Mouse (Mus musculus) heart, adult 2 months (tissue): ENCODE data around the gene Wdr26. TPM values are rescaled to one million over a fixed set of nuclear protein-coding genes. Genes with fewer than 3 reads are reported as not detected.

Source experiments
- DNase-seq, 2 experiments: peaks; one replicate each; pipeline ENCODE4 v3.0.0; 2021
- H3K27ac ChIP-seq: fragments of 200-600 bp; 2 replicates; pipeline ENCODE4 v1.8.1; 2022
- H3K27me3 ChIP-seq: fragments of 200-500 bp; 2 replicates; pipeline ENCODE4 v1.6.1; 2012; ENCODE audit warnings: mild to moderate bottlenecking, low read length, inconsistent platforms, mixed read lengths; ENCODE audit not compliant: control insufficient read depth, insufficient read depth
- H3K36me3 ChIP-seq: fragments of 200-500 bp; 2 replicates; pipeline ENCODE4 v1.6.1; 2012; ENCODE audit warnings: low read length, inconsistent platforms; ENCODE audit not compliant: control insufficient read depth, insufficient read depth
- H3K4me1 ChIP-seq: fragments of 200-500 bp; 2 replicates; pipeline ENCODE4 v1.6.1; 2011; ENCODE audit warnings: low read length; ENCODE audit not compliant: control insufficient read depth, insufficient read depth
- H3K4me3 ChIP-seq: fragments of 200-600 bp; 2 replicates; pipeline ENCODE4 v1.8.1; 2022
- H3K79me2 ChIP-seq: fragments of 200-500 bp; replicated peaks from 2 replicates; pipeline ENCODE4 v1.6.1; 2012; ENCODE audit warnings: mild to moderate bottlenecking, inconsistent platforms, low read length, moderate library complexity, mixed read lengths; ENCODE audit not compliant: control insufficient read depth, insufficient read depth
- H3K9ac ChIP-seq: fragments of 200-500 bp; 2 replicates; pipeline ENCODE4 v1.6.1; 2012; ENCODE audit warnings: low read depth, mild to moderate bottlenecking, control low read depth, inconsistent platforms, low read length, mixed read lengths
- CTCF ChIP-seq: fragments of 200-600 bp; IDR thresholded peaks from 2 replicates; pipeline ENCODE4 v1.8.1; 2022; ENCODE audit warnings: antibody characterized with exemption, mild to moderate bottlenecking, moderate library complexity
- EP300 ChIP-seq: fragments of 200-500 bp; IDR thresholded peaks from 2 replicates; pipeline ENCODE4 v1.6.1; 2011; ENCODE audit warnings: low read depth, low read length, control low read depth; ENCODE audit not compliant: insufficient read depth
- POLR2A ChIP-seq: fragments of 200-500 bp; IDR thresholded peaks from 2 replicates; pipeline ENCODE4 v1.6.1; 2011; ENCODE audit warnings: mild to moderate bottlenecking, low read depth, low read length, control low read depth; ENCODE audit not compliant: insufficient read depth
- WGBS: fragments of 180-500 bp; shearing (Covaris S2); methylation state at CpG from one replicate; pipeline ENCODE4 v1.1.7; 2018; 5-methylcytosine and 5-hydroxymethylcytosine counted together
- intact Hi-C: fragments of 180-260 bp; cut with DNase I; formaldehyde crosslinking; loops from one replicate; pipeline ENCODE4 v1.15.1; 2025
- polyA plus RNA-seq: library from polyadenylated mRNA; depleted of rRNA; stranded (reverse); fragments of >200 nt; gene quantifications from 2 replicates; pipeline ENCODE4 v1.2.3, GENCODE M21; 2012
- total RNA-seq, 2 experiments: library from RNA; stranded (reverse); gene quantifications; 2 replicates each; pipeline ENCODE4 v1.2.3; 2021

The Wdr26 gene
- total and polyA plus RNA-seq, 3 experiments: 30.2 to 99.7 (median 86.3) TPM

- Histone ChIP-seq H3K4me1 (peaks cover 13% of the 10 kb centered on the region), H3K36me3 (no peaks in the 10 kb centered on the region), H3K9ac (no peak overlapping the region; the same call in 1 of the 2 replicates), H3K4me3 (no peak overlapping the region), H3K27me3 (no peaks in the 10 kb centered on the region), H3K27ac (peak overlapping the region; percentile 72), H3K79me2 (no peaks in the 10 kb centered on the region)
- no peak for DNase-seq
- WGBS: 83% methylated on average over 9 of the region's 9 CpGs
- TF ChIP-seq CTCF: no peak
- TF ChIP-seq EP300: no peak
- no peak for TF ChIP-seq POLR2A
- intact Hi-C loops: loop anchor here (1.0 to 2.0 kb wide), 2 partner anchors 20 to 87 kb away; partner anchors contain the start of genes Cnih4, Nvl and Wdr26
Observed at GRCm38 (mm10) chr1:181231821-181232220, 20.0 kb upstream of the Wdr26 start.

- Histone ChIP-seq H3K9ac (no peak overlapping the region), H3K4me3 (no peak overlapping the region), H3K79me2 (no peaks in the 10 kb centered on the region), H3K27ac (peak overlapping the region; percentile 48), H3K36me3 (no peaks in the 10 kb centered on the region), H3K4me1 (peaks cover 16% of the 10 kb centered on the region), H3K27me3 (no peaks in the 10 kb centered on the region)
- 83% methylated on average over 7 of the region's 7 CpGs for whole genome bisulfite sequencing
- TF ChIP-seq CTCF: no peak
- no peak for TF ChIP-seq EP300
- TF ChIP-seq POLR2A: no peak
- DNase-seq: no peak
- intact Hi-C loops: no loop called here
Observed at GRCm38 (mm10) chr1:181231262-181231661, 19.5 kb upstream of the Wdr26 start.

- no peak overlapping the region for H3K4me3 ChIP-seq
- H3K4me1 ChIP-seq: peaks cover 16% of the 10 kb centered on the region
- TF ChIP-seq EP300 (0 out of 2 replicates have a peak, but pooled peaks have one; percentile 44), POLR2A (no peak)
- H3K36me3 ChIP-seq: no peaks in the 10 kb centered on the region
- H3K27ac ChIP-seq: peak overlapping the region; percentile 48
- no peak overlapping the region for H3K9ac ChIP-seq
- WGBS: 33% methylated on average over 10 of the region's 10 CpGs
- H3K79me2 ChIP-seq: no peaks in the 10 kb centered on the region
- H3K27me3 ChIP-seq: no peaks in the 10 kb centered on the region
- intact Hi-C loops: no loop called here
- DNase-seq: peak in 1 of 2 experiments; percentile 57
Observed at GRCm38 (mm10) chr1:181230731-181231148, 18.9 kb upstream of the Wdr26 start.

GRCm38 (mm10) chr1:181229046-181229445, 17.2 kb upstream of the Wdr26 start:
- TF ChIP-seq EP300 (no peak), POLR2A (no peak), CTCF (no peak)
- Histone ChIP-seq H3K27ac (no peak overlapping the region), H3K4me3 (no peak overlapping the region), H3K4me1 (peaks cover 13% of the 10 kb centered on the region), H3K36me3 (no peaks in the 10 kb centered on the region), H3K27me3 (no peaks in the 10 kb centered on the region), H3K79me2 (no peaks in the 10 kb centered on the region), H3K9ac (no peak overlapping the region)
- intact Hi-C loops: no loop called here
- DNase-seq: no peak
- WGBS: 72% methylated on average over 5 of the region's 5 CpGs

- no peak overlapping the region for H3K27ac ChIP-seq
- intact Hi-C loops: no loop called here
- DNase-seq: no peak
- 79% methylated on average over 5 of the region's 5 CpGs for WGBS
- H3K36me3 ChIP-seq: no peaks in the 10 kb centered on the region
- TF ChIP-seq POLR2A (no peak), CTCF (no peak), EP300 (no peak)
- H3K27me3 ChIP-seq: no peaks in the 10 kb centered on the region
- H3K9ac ChIP-seq: no peak overlapping the region
- H3K79me2 ChIP-seq: no peaks in the 10 kb centered on the region
- H3K4me1 ChIP-seq: peaks cover 13% of the 10 kb centered on the region
- no peak overlapping the region for H3K4me3 ChIP-seq
Observed at GRCm38 (mm10) chr1:181228591-181228990, 16.8 kb upstream of the Wdr26 start.

DNA sequence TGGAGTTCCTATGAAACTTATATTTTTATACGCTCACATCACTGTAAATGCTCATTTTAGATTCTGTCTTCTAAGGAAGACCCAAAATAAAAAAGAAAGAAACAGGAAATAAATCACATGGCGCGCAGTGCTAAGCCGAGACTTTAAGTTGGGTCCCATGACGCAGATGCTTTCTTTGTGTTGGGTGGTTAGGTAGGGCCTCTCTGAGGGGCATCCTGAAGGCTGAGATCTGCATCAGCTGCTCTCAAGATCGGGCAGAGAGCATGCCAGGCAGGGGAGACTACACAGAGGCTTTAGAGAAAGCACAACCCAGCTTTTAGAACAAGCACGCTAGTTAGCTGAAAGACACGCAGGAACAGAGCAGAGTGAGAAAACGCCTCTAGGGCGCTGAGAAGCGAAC, 16.0 kb upstream of the Wdr26 start:
- TF ChIP-seq EP300 (no peak), POLR2A (no peak), CTCF (no peak)
- 85% methylated on average over 11 of the region's 11 CpGs for WGBS
- Histone ChIP-seq H3K79me2 (no peaks in the 10 kb centered on the region), H3K9ac (no peak overlapping the region), H3K4me3 (no peak overlapping the region), H3K27me3 (no peaks in the 10 kb centered on the region), H3K36me3 (no peaks in the 10 kb centered on the region), H3K4me1 (peaks cover 13% of the 10 kb centered on the region), H3K27ac (peak overlapping the region; percentile 69; the same call in 1 of the 2 replicates)
- intact Hi-C loops: no loop called here
- no peak for DNase-seq
